Mouse (Mus musculus): ENCODE measurements around the gene Ccdc24. TPM values are rescaled to one million over a fixed set of nuclear protein-coding genes. Genes with fewer than 3 reads are reported as not detected.

Ccdc24 gene
- polyA plus RNA-seq (2015; fragmentation: Illumina TruSeq; extraction: RNeasy Lipid Tissue Mini Kit (QIAGEN cat#74804); ENCODE audit: insufficient read depth, low replicate concordance) = not detected

DNA sequence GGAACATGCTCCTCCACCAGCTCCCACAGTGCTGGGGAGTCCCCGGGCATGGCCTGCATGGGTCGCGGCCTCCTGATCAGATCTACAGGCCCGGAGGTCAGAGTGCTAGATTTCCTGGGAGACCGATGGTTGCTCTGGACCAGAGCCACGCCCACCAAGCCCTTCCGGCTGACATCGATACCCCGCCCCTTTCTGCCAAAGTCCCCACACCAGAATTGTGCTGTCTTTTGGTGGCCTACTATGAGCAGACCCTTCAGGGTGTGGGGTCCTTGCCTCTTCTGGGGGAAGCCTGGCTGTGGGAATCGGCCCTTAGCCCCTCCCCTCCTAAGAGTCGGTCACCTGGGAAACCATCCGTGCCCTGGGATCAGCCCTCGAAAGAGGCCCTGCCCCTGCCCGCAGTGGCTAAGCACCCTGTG is at the start of gene Ccdc24:
Gene Ccdc24, minus strand, starts transcription at position 87 of the 416 bp plus-strand sequence.

DNA sequence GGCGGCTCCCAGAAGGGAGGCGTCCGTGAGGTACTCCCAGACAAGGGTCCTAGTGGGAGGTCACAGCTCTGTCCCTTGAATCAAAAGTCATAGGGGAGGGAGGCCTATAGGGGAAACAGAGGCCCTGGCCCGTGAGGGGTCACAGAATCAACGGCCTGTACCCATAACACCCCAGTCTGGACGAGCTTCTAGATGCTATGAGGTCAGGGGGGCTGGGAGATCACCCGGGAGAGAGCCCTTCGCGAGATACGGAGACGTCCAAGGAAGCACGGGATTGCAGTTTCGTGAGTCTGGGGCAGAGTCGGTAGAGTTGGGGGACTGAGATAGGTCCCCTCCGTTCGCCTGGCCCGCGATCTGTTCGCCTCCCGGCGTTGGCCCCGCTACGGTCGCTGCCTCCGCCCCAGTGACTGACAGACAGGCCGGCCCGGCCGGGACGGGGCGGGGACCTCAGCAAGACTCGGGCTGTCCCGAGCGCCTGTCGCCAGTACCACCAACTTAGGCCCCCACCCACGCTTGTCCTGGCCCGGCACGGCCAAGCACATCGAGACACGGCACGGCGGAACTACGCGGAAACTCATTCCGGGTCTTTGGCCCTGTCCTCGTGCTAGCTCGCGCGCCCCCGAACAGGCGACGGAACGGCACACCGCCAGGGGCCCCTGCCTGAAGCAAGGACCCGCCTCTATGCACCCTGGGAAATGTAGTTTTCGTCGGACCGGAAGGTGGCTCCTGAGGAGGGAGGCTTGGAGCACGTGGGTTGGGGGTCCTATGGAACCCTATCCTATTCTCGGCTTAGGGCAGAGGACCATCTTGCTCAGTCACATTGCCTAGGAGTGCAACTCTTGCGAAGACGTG is 42.5 kb upstream of the Ccdc24 start, which contains the start of gene Ipo13:
Gene Ipo13, minus strand, starts transcription at position 409 of the 852 bp plus-strand sequence.

GRCm38 (mm10) chr4:117891738-117892161 is 19.4 kb upstream of the Ccdc24 start, which contains the start of gene Dph2:
Dph2 (minus strand) TSS chr4:117892032.

DNA sequence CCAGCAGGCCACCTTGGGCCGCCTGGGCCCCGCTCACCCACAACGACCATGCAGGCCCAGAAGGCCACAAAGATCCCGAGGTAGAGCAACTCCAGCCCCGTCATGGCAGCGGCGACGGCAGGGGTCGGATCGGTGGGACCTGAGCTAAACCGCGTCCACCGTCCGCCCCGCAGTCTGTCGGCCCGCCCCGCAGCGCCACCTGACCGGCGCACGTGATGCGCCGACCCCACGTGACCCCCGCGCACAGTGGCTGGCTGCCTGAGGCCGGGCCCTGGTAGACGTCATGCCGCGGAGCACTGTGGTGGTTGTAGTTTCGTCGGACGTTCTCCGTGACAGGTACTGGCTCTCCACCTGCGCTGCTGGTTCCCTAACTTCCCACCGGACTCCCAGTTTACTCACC is 14.8 kb upstream of the Ccdc24 start, which contains the start of gene Atp6v0b:
Gene Atp6v0b, minus strand, starts transcription at position 201 of the 400 bp plus-strand sequence.

DNA sequence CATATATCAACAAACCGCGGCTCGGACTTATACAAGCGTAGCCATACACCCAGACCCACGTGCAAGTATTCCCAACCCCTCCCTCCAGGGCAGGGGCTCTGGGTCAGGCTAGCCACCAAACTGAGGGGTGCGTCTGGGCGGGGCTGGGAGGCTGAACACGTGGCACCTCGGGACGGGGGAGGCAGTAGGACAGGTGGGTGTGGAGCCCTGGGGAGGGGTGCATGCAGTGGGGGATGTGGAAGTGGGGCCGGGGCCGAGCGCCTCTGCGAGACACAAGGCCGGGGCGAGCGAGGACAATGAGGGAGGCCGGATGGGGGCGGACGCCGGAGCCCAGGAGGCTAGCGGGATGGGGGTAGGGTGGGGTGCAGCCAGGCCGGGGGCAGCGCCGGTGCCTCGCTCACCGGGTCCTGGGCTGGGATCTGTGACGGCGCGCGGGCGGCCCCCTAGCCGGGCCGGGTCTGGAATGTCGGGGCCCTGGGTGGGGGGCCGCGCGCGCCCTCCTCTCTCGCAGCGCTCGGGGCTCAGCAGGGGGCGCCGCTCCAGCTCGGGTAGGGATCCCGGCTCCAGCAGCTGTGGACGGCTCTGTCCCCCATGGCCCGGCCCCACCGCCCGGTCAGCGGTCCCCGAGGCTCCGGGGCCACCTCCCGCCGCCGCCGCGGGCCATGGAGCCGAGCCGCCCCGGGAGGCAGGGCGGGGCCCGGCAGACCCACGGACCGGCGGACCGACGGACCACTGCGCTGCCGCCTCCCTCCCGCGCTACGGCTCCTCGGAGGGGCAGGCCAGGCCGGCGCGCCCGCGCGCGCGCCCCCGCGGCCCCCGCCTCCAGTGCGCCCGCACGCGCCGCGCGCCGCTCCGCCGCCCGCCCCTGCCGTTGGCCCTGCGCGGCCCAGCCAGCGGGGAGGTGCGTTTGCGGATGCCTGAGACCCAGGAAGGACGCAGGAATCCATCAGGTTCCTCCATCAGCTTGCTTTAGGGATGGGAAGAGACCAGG is 10.6 kb upstream of the Ccdc24 start, which contains the start of gene B4galt2:
Gene B4galt2, minus strand, starts transcription at position 787 of the 991 bp plus-strand sequence.

GRCm38 (mm10) chr4:117834457-117834844 is 37.9 kb downstream of the Ccdc24 start, which contains the start of gene Slc6a9:
Slc6a9 (plus strand) TSS chr4:117834506.

Other genes starting within 250 kb of the Ccdc24 start
- 15.4 TPM for gene Dmap1, start 190.3 kb downstream of the Ccdc24 start, polyA plus RNA-seq (2015; fragmentation: Illumina TruSeq; extraction: RNeasy Lipid Tissue Mini Kit (QIAGEN cat#74804); ENCODE audit: insufficient read depth, low replicate concordance)
- not detected for gene Gm12845, start 148.1 kb downstream of the Ccdc24 start, polyA plus RNA-seq (2015; fragmentation: Illumina TruSeq; extraction: RNeasy Lipid Tissue Mini Kit (QIAGEN cat#74804); ENCODE audit: insufficient read depth, low replicate concordance)
- gene Klf17, start 106.9 kb downstream of the Ccdc24 start, polyA plus RNA-seq (2015; fragmentation: Illumina TruSeq; extraction: RNeasy Lipid Tissue Mini Kit (QIAGEN cat#74804); ENCODE audit: insufficient read depth, low replicate concordance) = not detected
- 3.3 TPM for gene Slc6a9, start 38.1 kb downstream of the Ccdc24 start, polyA plus RNA-seq (2015; fragmentation: Illumina TruSeq; extraction: RNeasy Lipid Tissue Mini Kit (QIAGEN cat#74804); ENCODE audit: insufficient read depth, low replicate concordance)
- gene B4galt2, start 10.9 kb upstream of the Ccdc24 start, polyA plus RNA-seq (2015; fragmentation: Illumina TruSeq; extraction: RNeasy Lipid Tissue Mini Kit (QIAGEN cat#74804); ENCODE audit: insufficient read depth, low replicate concordance) = 1.4 TPM
- gene Atp6v0b, start 14.8 kb upstream of the Ccdc24 start, polyA plus RNA-seq (2015; fragmentation: Illumina TruSeq; extraction: RNeasy Lipid Tissue Mini Kit (QIAGEN cat#74804); ENCODE audit: insufficient read depth, low replicate concordance) = 204 TPM
- 12.2 TPM for gene Dph2, start 19.5 kb upstream of the Ccdc24 start, polyA plus RNA-seq (2015; fragmentation: Illumina TruSeq; extraction: RNeasy Lipid Tissue Mini Kit (QIAGEN cat#74804); ENCODE audit: insufficient read depth, low replicate concordance)
- gene Ipo13, start 42.4 kb upstream of the Ccdc24 start, polyA plus RNA-seq (2015; fragmentation: Illumina TruSeq; extraction: RNeasy Lipid Tissue Mini Kit (QIAGEN cat#74804); ENCODE audit: insufficient read depth, low replicate concordance) = 19.2 TPM
- gene Artn, start 57.2 kb upstream of the Ccdc24 start, polyA plus RNA-seq (2015; fragmentation: Illumina TruSeq; extraction: RNeasy Lipid Tissue Mini Kit (QIAGEN cat#74804); ENCODE audit: insufficient read depth, low replicate concordance) = not detected